Mouse (Mus musculus): ENCODE results near the gene Exoc2. TPM values are rescaled to one million over a fixed set of nuclear protein-coding genes. Genes with fewer than 3 reads are reported as not detected.

The Exoc2 gene
- total and polyA plus RNA-seq, 3 experiments = 22.1 to 26.0 TPM; not detected in 1

DNA sequence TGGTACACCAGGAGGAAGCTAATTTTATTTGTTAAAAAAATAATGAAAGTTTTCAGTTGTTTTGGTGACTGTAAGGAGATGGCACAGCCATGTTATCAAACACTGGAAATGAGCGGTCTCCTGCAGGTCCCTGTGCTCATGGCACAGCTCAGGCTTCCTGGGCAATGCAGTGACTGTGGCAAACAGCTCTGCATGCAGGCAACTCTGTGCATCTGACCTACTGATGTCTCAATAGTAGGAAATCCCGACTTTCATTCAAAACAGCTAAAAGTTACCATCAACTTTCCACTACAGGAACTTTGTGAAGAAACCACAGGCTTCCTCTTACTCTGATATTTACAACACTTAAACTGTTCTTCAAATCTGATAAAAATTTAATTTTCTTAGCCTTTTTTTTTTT lies 154.0 kb downstream of the Exoc2 start:
- Histone ChIP-seq H3K4me1 (ENCODE audit: control insufficient read depth in 1 of 2, insufficient read depth in 2 of 2, low read length in 2 of 2) (no peaks in the 10 kb centered on the region), H3K79me2 (ENCODE audit: control insufficient read depth, insufficient read depth, low read length, poor library complexity) (no peaks in the 10 kb centered on the region), H3K9ac (ENCODE audit: control insufficient read depth, low read depth, low read length, poor library complexity, severe bottlenecking) (no peak overlapping the region), H3K27me3 (ENCODE audit: control insufficient read depth in 1 of 2, insufficient read depth in 2 of 2, low read length in 2 of 2) (no peaks in the 10 kb centered on the region), H3K36me3 (ENCODE audit: control insufficient read depth in 1 of 2, insufficient read depth in 2 of 2, low read length in 2 of 2) (no peaks in the 10 kb centered on the region; a peak in 2 of 4 replicates), H3K27ac (ENCODE audit: control insufficient read depth, low read depth, low read length) (no peak overlapping the region), H3K4me3 (ENCODE audit: control insufficient read depth in 1 of 2, insufficient read depth in 1 of 2, low read depth in 2 of 2, low read length in 2 of 2) (no peak overlapping the region), H3K9me3 (replicated peaks; ENCODE audit: insufficient read depth, low read length) (no peaks in the 10 kb centered on the region)
- no peak for DNase-seq (ENCODE audit: low read depth, low spot score)
- TF ChIP-seq MAX (IDR thresholded peaks at IDR 0.05; ENCODE audit: low read length) (no peak), ZMIZ1 (IDR thresholded peaks at IDR 0.05; ENCODE audit: low read depth, low read length) (no peak), MXI1 (IDR thresholded peaks at IDR 0.05; ENCODE audit: low read depth, low read length) (no peak), E2F4 (IDR thresholded peaks at IDR 0.05; ENCODE audit: borderline replicate concordance, low read depth, low read length) (no peak), JUND (IDR thresholded peaks at IDR 0.05; ENCODE audit: low read depth, low read length) (no peak), SIN3A (IDR thresholded peaks at IDR 0.05; ENCODE audit: low read length) (no peak), MYC (IDR thresholded peaks at IDR 0.05; ENCODE audit: low read depth, low read length) (no peak), MAFK (IDR thresholded peaks at IDR 0.05; ENCODE audit: borderline replicate concordance, low read depth, low read length) (no peak), RCOR1 (IDR thresholded peaks at IDR 0.05; ENCODE audit: low read depth, low read length) (no peak), ETS1 (IDR thresholded peaks at IDR 0.05; ENCODE audit: low read depth, low read length) (no peak), ZC3H11A (IDR thresholded peaks at IDR 0.05; ENCODE audit: low read depth, low read length) (no peak), CTCF (IDR thresholded peaks at IDR 0.05 in 2 of 3, conservative IDR thresholded peaks at IDR 0.05 in 1 of 3; ENCODE audit: control insufficient read depth in 1 of 3, insufficient read depth in 1 of 3, low read depth in 2 of 3, low read length in 3 of 3, poor library complexity in 1 of 3, severe bottlenecking in 1 of 3) (no peak), RAD21 (IDR thresholded peaks at IDR 0.05; ENCODE audit: low read depth, low read length) (no peak), CHD2 (IDR thresholded peaks at IDR 0.05; ENCODE audit: low read length) (no peak), MEF2A (IDR thresholded peaks at IDR 0.05; ENCODE audit: extremely low read depth, insufficient replicate concordance, low read depth, low read length, poor library complexity, severe bottlenecking) (no peak), SMC3 (IDR thresholded peaks at IDR 0.05; ENCODE audit: low read depth, low read length) (no peak)

GRCm38 (mm10) chr13:30817436-30817835 lies 156.5 kb downstream of the Exoc2 start:
- Histone ChIP-seq H3K36me3 (ENCODE audit: control insufficient read depth in 1 of 2, insufficient read depth in 2 of 2, low read length in 2 of 2) (no peaks in the 10 kb centered on the region; a peak in 2 of 4 replicates), H3K9ac (ENCODE audit: control insufficient read depth, low read depth, low read length, poor library complexity, severe bottlenecking) (no peak overlapping the region), H3K79me2 (ENCODE audit: control insufficient read depth, insufficient read depth, low read length, poor library complexity) (no peaks in the 10 kb centered on the region), H3K27me3 (ENCODE audit: control insufficient read depth in 1 of 2, insufficient read depth in 2 of 2, low read length in 2 of 2) (no peaks in the 10 kb centered on the region), H3K4me3 (ENCODE audit: control insufficient read depth in 1 of 2, insufficient read depth in 1 of 2, low read depth in 2 of 2, low read length in 2 of 2) (no peak overlapping the region), H3K4me1 (ENCODE audit: control insufficient read depth in 1 of 2, insufficient read depth in 2 of 2, low read length in 2 of 2) (no peaks in the 10 kb centered on the region), H3K27ac (ENCODE audit: control insufficient read depth, low read depth, low read length) (no peak overlapping the region), H3K9me3 (replicated peaks; ENCODE audit: insufficient read depth, low read length) (no peaks in the 10 kb centered on the region)
- no peak for DNase-seq (ENCODE audit: low read depth, low spot score)
- no peak for TF ChIP-seq EP300 (IDR thresholded peaks at IDR 0.05; ENCODE audit: low read depth in 1 of 2, low read length in 2 of 2)
- no peak for TF ChIP-seq GATA1 (IDR thresholded peaks at IDR 0.05; ENCODE audit: low read depth, low read length)
- no peak for TF ChIP-seq POLR2AphosphoS5 (IDR thresholded peaks at IDR 0.05; ENCODE audit: borderline replicate concordance, low read depth, low read length)
- TF ChIP-seq UBTF (IDR thresholded peaks at IDR 0.05; ENCODE audit: borderline replicate concordance, insufficient read depth, low read depth, low read length) = no peak
- TF ChIP-seq JUND (IDR thresholded peaks at IDR 0.05; ENCODE audit: low read depth, low read length) = no peak
- TF ChIP-seq ZNF384 (IDR thresholded peaks at IDR 0.05; ENCODE audit: low read depth, low read length) = no peak
- TF ChIP-seq MYB (IDR thresholded peaks at IDR 0.05; ENCODE audit: low read depth, low read length) = no peak
- no peak for TF ChIP-seq TAL1 (IDR thresholded peaks at IDR 0.05; ENCODE audit: low read length)
- TF ChIP-seq GABPA (IDR thresholded peaks at IDR 0.05; ENCODE audit: low read depth, low read length) = no peak
- no peak for TF ChIP-seq MYC (IDR thresholded peaks at IDR 0.05; ENCODE audit: low read depth, low read length)
- no peak for TF ChIP-seq NELFE (IDR thresholded peaks at IDR 0.05; ENCODE audit: low read depth, low read length)
- TF ChIP-seq ZKSCAN1 (IDR thresholded peaks at IDR 0.05; ENCODE audit: low read depth, low read length) = no peak
- TF ChIP-seq ZMIZ1 (IDR thresholded peaks at IDR 0.05; ENCODE audit: low read depth, low read length) = no peak
- no peak for TF ChIP-seq POLR2A (IDR thresholded peaks at IDR 0.05; ENCODE audit: control insufficient read depth in 1 of 2, insufficient read depth in 1 of 2, low read depth in 1 of 2, low read length in 2 of 2, poor library complexity in 1 of 2)
- no peak for TF ChIP-seq RAD21 (IDR thresholded peaks at IDR 0.05; ENCODE audit: low read depth, low read length)
- TF ChIP-seq MAZ (IDR thresholded peaks at IDR 0.05; ENCODE audit: low read depth, low read length) = no peak
- no peak for TF ChIP-seq MEF2A (IDR thresholded peaks at IDR 0.05; ENCODE audit: extremely low read depth, insufficient replicate concordance, low read depth, low read length, poor library complexity, severe bottlenecking)
- no peak for TF ChIP-seq MAFK (IDR thresholded peaks at IDR 0.05; ENCODE audit: borderline replicate concordance, low read depth, low read length)
